Mouse (Mus musculus) granulocyte monocyte progenitor cell, adult 5-6 weeks (primary cell): Measurements from ENCODE around the gene Gm28051. TPM values are rescaled to one million over a fixed set of nuclear protein-coding genes. Genes with fewer than 3 reads are reported as not detected.

ENCODE experiments used
- ATAC-seq: replicated peaks from 2 replicates; pipeline ENCODE4 v1.8.0; 2016; ENCODE audit warnings: mild to moderate bottlenecking, moderate TSS enrichment, inconsistent platforms; ENCODE audit not compliant: poor library complexity, severe bottlenecking
- total RNA-seq, 2 experiments: library from RNA; stranded (forward) in 1 of 2; stranded (reverse) in 1 of 2; fragments of 200-712, 200-1000 nt in 1 of 2; fragments of >200 nt in 1 of 2; fragmentation: Nextera tagmentation in 1 of 2; gene quantifications; 2 replicates each; pipeline ENCODE4 v1.2.3; 2014 to 2017

Gene Gm28051
- total RNA-seq, 2 experiments from 2014 or later = not detected

- peak; percentile 78 for ATAC-seq
These were observed 13.7 kb downstream of the Gm28051 start, which contains the start of the genes Moap1 and Tmem251 for GRCm38 (mm10) chr12:102743589-102744574. Gene Moap1, minus strand, starts transcription at chr12:102743661. Gene Tmem251, plus strand, starts transcription at chr12:102743762.

GRCm38 (mm10) chr12:102743036-102743588 lies 14.5 kb downstream of the Gm28051 start:
- no peak for ATAC-seq

DNA sequence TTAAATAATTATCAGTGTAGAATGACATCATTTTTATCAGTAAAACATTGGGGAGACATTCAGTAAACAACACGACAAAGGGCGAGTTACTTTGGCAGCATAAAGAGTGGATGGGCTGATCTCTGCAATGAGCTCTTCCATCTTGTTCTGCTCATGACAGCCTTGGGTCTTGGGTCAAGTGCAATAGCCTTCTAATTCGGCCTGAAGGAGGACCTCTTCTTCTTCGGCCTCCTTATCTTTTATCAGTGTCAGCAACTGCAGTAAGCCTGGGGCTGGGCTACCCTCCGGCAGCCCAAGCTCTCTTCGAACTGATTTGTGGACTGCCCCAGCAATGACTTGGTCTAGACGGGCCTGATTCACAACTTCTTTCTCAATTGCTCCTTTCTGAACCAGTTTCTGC lies 15.5 kb downstream of the Gm28051 start:
- ATAC-seq = no peak

- ATAC-seq = no peak
These were observed 17.3 kb downstream of the Gm28051 start for GRCm38 (mm10) chr12:102740285-102740684.

DNA sequence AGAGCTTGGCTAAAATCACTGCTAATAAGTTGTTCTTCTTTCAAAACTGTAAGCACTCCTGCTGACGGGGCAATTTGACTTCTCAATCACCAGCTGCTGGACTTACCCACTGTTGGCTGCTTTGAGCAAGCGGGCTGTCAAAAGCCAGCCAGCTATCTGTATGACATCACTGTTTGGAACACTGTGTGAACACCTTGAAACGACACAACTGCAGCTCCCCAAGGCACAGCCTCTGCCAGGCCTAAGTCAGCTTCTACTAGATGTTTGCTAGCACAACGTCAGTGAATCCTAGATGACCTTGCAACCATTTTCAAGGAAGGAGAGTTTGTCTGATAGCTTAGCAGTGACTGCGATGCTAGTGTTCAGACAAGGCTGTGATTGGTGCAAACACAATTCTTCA lies 18.5 kb downstream of the Gm28051 start:
- ATAC-seq = no peak

DNA sequence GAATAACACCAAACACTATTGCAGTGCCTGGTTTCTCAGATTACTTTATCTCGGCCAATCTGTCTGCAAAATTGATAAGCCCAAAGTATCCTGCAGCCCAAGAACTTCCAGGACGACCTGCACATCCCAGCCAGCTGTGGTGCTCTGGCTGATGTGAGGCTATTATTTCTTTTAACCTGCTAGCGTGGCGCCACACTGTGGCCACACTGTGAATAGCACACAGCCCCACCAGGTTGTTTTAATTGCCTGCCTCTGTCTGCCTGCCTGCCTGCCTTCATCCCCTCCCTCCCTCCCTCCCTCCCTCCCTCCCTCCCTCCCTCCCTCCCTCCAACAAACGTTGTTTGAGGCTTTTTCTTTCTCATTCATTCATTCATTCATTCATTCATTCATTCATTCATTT lies 24.2 kb downstream of the Gm28051 start:
- peak; percentile 71 for ATAC-seq

- ATAC-seq = no peak
These were observed 26.6 kb downstream of the Gm28051 start for GRCm38 (mm10) chr12:102730798-102731619.

- ATAC-seq = peak; percentile 96
These were observed 27.4 kb downstream of the Gm28051 start for GRCm38 (mm10) chr12:102729855-102730797.

DNA sequence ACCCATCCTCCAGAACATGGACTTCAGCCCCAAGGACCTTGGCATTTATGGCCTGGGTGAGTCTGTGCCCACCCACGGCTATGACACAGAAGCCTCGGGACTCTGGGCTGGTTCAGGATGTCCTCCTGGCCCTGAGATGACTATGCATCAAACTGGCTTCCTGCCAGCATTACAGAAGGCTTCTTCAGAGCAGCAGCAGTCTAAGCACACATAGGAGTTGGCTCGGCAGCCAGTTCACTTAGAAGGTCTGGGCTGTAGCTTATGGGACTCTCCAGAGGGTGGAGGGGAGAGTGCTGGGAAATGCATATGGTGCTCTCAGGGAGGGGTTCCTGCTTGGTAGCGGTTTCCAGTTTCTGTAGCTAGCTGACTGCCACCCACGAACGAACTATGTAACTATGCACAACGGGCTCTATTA lies 31.8 kb downstream of the Gm28051 start:
- no peak for ATAC-seq

DNA sequence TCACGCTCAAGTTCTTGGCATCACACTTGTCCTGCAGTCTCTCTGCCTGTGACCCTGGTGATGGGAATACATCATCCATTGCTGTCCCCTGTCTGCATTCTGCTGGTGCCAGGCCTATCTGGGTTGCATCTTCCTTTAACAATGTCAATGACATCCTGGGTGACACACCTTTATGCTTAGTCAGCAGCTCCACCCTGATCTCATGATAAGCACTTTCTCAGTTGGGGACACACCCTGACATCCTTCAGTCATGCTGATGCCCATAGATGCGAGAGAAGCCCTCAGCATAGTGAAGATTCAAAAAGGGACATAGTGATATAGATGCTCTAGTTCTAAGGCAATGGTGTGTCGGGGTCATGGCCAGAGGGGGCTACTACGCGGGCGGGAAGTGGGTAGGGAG lies 32.4 kb downstream of the Gm28051 start:
- no peak for ATAC-seq

DNA sequence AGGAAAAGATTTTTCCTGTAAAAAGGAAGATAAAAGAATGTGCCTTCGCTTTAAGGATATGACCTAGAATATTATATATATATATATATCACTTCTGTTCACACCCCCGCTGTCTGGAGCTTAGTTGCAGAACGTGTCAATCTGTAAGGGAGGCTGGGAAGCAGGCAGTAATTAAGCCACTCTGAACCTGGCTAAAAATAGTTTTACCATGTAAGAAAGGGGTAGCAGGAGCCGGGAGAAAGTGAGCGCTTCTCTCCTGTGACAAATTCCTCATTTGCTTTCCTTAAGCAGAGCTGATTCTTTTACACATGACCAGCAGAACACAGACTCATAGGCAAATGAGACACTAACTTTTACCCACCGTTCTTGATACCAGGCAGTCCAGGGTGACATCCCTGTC lies 33.7 kb downstream of the Gm28051 start:
- ATAC-seq = no peak

GRCm38 (mm10) chr12:102722966-102723365 lies 34.6 kb downstream of the Gm28051 start:
- no peak for ATAC-seq

DNA sequence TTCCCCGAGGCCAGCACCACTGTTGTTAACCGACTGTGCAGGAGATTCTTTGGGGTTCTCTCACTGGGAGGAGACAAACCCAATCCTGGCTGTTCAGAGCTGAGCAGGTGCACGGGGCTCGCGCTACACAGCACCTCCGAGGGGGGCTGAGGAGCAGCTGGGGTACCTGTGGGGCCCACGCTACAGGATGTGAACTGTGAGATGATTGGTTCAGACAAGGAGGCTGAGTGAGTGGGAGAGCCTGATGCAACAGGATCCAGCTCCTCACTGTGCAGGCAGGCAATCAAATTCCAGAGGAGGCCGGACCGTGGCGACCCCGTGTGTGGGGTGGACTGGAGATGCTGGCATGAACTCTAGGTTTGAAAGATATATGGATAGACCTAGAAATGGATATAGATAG lies 35.1 kb downstream of the Gm28051 start:
- no peak for ATAC-seq

- ATAC-seq = peak; percentile 72
These were observed 37.8 kb downstream of the Gm28051 start for GRCm38 (mm10) chr12:102719552-102720315.

GRCm38 (mm10) chr12:102714654-102715395 lies 42.7 kb downstream of the Gm28051 start:
- ATAC-seq = no peak

DNA sequence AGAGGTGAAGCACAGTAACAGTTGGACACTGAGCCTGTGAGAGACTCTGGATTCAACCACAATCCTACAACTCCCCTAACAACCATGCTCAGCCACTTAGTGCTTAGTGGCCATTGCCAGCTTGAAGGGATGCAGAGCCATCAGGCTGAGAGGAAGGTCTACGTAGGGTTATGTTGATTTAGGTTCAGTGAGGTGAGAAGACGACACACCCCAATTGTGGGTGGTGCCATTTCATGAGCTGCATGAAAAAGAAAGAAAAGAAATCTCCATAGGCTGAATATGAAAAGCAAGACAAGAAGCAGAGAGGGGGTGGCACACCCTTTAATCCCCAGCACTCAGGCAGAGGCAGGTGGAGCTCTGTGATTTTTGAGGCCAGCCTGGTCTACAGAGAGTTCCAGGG lies 43.4 kb downstream of the Gm28051 start:
- ATAC-seq = no peak

DNA sequence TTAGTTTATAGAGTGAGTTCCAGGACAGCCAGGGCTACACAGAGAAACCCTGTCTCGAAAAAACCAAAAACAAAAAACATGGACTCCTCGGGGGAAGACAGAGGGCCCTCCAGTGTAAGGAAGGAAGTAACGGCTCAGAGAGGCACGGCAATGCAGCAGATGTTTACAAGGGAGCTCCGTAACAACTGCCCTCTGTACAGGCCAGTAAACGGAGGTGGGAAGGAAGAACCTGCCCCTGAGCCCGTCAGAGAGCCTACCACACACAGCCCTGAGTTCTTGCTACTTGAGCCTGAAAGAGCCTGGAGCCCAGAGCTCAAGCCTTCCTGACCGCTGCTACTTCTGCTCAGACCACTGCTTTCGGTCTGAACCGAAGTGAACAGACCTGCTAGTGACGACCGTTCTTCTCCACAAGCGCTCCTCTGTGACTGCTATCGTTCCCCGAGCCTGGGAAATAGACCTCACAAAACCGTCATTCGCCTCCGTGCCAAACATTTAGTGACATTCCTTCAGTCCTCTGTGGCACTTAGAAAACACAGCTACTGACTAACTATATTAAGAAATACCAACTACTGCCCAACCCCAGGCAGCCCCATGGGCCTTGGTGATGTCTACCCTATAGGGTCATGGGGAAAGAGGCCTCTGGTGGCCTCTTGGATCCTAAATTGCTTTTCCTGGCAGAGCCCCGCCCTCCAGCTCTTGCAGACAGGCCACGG lies 44.3 kb downstream of the Gm28051 start:
- ATAC-seq = peak; percentile 48
